Mouse (Mus musculus): ENCODE data around the gene Ankrd54. TPM values are rescaled to one million over a fixed set of nuclear protein-coding genes. Genes with fewer than 3 reads are reported as not detected.

Ankrd54 gene
- total RNA-seq, 2 experiments from 2014 or later, result 18.9 to 19.0 TPM

GRCm38 (mm10) chr15:79075658-79076365 lies 13.1 kb upstream of the Ankrd54 start:
- no peak for DNase-seq (ENCODE audit: low spot score in 2 of 2)

- peak; percentile 73 to 91 for DNase-seq (ENCODE audit: low spot score in 2 of 2)
Measured at GRCm38 (mm10) chr15:79074913-79075532, 12.3 kb upstream of the Ankrd54 start, which contains the start of gene Eif3l. Eif3l (plus strand) TSS chr15:79075179.

GRCm38 (mm10) chr15:79074446-79074845 lies 11.8 kb upstream of the Ankrd54 start:
- DNase-seq (ENCODE audit: low spot score in 2 of 2), result no peak

GRCm38 (mm10) chr15:79073752-79074151 lies 11.1 kb upstream of the Ankrd54 start:
- no peak for DNase-seq (ENCODE audit: low spot score in 2 of 2)

DNA sequence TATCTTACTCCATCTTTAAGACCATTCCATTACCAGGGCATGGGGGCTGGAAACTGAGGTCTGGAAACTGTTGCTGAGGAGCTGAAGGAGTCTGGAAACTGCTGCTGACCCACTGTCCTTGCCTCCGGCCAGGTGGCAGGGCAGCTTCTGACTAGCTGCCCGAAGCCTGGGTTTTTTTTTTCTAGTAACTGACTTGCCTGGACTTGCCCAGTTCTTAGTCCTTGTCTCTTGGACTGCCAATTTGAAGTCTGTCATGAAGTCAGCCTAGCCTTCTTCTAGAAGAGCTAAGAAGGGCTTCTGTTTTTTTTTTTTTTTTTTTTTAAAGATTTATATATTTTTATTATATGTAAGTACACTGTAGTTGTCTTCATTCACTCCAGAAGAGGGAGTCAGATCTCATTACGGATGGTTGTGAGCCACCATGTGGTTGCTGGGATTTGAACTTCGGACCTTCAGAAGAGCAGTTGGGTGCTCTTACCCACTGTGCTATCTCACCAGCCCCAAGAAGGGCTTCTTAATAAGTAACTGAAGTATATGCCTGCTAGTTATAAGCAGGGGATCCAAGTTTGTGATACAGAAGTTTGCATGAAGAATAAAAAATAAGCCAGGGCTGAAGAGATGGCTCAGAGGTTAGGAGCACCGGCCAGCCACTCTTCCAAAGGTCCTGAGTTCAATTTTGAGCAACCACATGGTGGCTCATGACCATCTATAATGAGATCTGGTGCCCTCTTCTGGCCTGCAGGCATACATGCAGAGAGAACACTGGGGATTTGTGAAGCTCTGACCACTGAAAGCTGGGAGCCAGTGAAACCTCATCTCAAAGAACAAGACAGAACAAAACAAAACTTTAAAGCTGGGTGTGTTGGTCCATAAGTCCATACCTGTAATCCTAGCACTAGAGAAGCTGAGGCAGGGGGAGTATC lies 8.7 kb upstream of the Ankrd54 start:
- DNase-seq (ENCODE audit: low spot score in 2 of 2), result peak in 1 of 2 experiments; percentile 49

DNA sequence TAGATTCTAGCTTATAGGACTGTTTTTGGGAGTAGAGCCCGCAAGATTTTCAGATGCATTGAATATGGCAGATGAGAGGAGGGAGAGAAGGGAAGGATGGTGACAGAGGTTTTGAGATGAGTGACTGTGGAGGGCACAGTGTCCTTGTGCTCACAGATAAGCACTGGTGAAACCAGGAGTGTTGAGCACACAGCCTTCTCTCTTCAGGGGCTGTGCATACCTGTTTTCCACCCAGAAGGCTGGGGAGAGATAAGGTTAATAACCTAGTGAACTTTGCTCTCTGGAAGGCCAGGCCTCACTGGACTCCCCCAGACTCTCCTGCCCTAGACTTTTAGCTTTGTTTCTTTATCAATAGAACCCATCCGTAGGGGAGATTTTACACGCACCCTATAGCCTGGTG lies 5.7 kb upstream of the Ankrd54 start:
- no peak for DNase-seq (ENCODE audit: low spot score in 2 of 2)

- DNase-seq (ENCODE audit: low spot score in 2 of 2), result no peak
Measured at GRCm38 (mm10) chr15:79067631-79068030, 4.9 kb upstream of the Ankrd54 start.

GRCm38 (mm10) chr15:79066276-79066675 lies 3.6 kb upstream of the Ankrd54 start:
- no peak for DNase-seq (ENCODE audit: low spot score in 2 of 2)

DNA sequence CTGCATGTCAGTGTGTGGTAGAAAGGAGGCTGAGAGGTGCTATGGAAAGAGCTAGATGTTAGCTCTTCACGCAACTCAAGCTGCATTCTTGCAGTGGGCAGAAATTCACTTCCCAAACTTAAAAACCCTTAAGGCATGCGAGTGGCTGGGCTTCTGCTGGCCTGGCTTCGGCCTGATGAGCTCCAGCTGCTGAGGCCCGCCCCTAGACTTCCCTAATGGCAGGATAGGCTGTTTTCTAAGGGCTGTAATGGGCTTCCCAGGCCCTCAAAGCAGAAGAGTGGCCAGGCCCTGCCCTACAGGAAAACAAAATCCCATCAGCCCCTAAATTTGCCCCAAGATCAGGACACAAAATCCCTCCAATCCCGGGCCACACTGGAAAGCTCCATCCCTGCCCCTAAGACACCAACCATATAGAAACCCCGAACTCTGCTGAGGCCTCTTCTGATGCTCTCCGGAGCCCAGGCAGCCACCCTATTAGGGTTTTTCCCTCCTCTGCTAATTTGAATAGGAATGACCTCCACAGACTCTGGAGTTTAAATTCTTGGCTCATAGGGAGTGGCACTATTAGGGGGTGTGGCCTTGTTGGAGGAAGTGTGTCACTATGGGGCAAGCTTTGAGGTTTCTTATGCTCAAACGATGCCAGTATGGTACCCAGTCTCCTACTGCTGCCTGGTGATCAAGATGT lies 2.5 kb upstream of the Ankrd54 start:
- no peak for DNase-seq (ENCODE audit: low spot score in 2 of 2)

- no peak for DNase-seq (ENCODE audit: low spot score in 2 of 2)
Measured at GRCm38 (mm10) chr15:79063160-79063740, 557 bp upstream of the Ankrd54 start.

DNA sequence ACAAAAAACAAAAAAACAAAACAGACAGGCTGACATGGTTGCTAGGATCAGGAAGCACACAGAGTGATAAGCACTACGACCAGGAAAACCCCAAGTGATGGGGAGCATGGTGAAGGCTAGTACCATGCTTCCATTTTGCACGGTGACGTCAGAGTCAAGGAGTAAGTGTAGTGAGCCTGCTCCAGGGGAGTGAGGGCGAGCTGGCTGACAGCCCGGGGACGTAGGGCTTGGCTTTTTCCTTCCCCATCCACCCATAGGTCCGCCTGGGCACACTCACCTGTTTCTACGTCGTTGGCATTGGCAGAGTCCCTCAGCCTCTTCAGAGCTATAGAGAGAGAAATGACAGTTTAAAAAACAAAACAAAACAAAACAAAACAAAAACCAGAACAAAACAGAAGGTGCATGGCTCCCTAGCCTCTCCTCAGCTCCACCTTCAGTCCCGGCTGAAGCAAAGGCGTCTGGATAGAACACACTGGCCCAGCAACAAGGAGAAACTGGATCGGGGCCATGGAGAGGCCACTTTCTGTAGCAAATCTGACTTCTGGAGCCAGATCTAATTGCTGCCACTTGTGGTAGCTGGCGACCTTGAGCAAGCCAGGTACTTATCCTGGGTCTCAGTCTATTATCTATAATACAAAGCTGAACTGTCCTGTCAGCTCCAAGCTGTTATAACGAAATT lies 1.7 kb downstream of the Ankrd54 start:
- DNase-seq (ENCODE audit: low spot score in 2 of 2), result no peak

- DNase-seq (ENCODE audit: low spot score in 2 of 2), result no peak
Measured at GRCm38 (mm10) chr15:79057850-79058249, 4.8 kb downstream of the Ankrd54 start.

DNA sequence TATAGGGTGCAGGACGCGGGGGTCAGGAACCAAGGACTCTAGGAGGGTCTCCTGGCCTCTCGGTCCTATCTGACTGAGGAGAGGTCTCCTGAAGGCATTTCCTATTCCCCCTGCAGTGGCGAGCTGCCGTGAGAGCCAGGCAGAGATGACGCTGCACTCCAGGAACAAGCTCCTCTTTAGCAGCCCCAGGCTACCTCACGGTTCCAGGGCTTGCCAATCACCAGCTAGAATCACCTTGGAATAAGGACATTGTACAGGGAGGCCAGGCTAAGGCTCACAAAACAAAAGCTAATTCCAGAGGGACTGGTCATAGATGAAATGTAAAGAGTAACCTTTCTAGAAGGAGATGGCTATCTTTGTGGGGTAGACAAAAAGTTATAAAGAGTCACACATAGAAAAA lies 6.1 kb downstream of the Ankrd54 start:
- no peak for DNase-seq (ENCODE audit: low spot score in 2 of 2)

GRCm38 (mm10) chr15:79052366-79052765 lies 10.3 kb downstream of the Ankrd54 start:
- no peak for DNase-seq (ENCODE audit: low spot score in 2 of 2)

DNA sequence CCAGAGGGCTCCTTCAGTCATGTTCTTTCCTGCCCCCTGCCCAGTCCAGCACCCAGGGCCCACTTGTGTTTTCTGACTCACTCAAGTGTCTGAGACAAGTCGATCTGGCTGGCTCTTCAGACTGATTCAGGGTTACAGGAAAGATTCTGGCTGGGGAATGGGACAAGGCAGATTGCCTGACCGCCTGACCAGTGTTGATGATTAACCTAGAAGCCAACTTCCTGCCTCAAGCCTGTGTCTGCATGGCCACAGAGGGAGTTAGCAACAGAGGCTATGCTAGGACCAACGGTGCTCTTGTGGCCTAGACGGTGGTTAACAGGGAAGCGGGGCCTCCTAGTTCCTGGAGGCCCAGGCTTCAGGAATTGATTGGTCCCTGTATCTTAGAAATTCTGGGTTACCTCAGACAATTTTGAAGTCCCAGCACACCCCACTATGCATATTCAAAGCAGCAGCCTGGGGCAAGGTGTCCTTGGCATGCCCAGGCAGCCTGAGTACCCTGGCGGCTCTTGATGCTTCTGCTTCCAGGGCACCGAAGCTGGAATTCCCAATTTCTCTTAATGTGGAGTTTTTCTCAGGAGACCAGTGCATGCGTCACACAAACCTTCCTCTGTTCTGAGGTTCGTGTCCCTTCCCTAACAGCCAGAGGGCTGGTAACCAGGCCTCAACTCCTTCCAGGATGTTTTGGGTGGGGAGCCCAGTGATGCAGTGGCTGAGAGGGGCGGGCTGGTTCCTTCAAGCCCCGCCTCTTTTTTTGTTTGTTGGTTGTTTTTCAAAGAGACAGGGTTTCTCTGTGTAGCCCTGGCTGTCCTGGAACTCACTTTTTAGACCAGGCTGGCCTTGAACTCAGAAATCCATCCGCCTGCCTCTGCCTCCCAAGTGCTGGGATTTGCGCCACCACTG lies 11.0 kb downstream of the Ankrd54 start:
- DNase-seq (ENCODE audit: low spot score in 2 of 2), result no peak

DNA sequence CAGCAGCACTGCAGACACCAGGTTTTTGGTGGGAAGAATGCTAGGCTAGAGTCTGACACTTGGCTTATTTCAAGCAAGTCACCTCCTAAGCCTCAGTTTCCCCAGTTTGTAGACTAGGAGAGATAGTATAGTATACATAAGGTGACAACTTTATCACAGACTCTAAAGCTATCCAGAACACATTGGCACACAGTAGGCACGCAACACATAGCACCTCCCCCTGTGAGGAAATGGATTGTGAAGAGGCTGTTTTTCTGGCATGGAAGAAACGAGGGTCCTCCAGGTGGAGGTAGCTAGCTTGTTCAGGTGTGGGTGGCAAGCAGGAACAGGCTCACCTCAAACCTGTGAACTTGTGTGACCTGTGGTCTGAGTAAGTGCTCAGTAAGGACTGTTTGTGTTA lies 11.7 kb downstream of the Ankrd54 start:
- no peak for DNase-seq (ENCODE audit: low spot score in 2 of 2)

DNA sequence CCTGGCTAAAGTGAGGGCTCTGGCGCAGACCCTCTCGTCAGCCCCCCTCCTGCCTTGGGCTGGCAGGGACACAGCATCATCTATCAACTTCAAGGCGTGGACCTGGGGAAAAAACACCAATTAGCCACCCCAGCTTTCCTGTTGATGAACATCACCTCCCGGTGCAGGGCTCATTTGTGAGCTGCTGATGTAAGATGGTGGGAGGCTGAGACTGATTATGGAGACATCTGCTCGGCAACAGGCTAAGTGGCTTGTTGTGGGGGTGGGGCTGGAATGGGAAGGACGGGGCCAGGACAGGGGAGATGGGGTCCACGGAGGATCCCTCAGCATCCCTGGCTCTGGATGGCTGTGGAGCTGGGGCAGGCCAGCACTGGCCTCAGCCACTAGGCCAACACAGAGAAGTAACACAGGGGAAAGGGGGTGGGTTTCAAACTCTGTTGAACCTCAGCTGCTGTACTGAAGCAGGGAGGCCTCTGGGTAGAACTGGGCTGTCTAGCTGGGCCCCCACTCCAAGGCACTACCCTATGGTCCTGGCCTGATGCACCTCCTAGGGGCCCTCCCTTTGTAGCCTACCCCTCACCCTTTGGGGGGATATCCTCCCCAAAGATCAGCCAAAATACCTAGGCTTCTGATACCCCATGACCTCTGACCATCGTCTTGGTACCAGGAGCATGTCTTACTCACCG lies 12.4 kb downstream of the Ankrd54 start:
- DNase-seq (ENCODE audit: low spot score in 2 of 2), result no peak

DNA sequence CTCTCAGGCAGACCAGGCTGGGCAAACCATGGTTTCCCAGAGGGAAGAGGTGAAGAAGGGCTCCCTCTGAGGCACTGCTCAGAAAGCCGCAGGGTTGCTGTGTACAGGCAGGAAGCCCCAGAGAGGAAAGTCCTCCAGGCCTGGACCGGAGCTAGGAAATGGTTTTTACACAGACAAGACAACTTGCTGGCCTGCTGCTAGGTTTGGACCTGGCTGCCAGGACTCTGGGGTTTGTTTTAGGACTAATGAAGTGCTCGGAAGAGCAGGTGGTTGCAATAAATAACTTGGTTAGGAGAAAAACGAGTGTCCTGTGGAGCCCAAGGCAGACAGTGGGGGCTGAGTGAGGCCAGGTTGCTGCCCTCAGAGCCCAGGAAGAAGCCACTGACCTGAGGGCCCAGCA lies 14.5 kb downstream of the Ankrd54 start:
- no peak for DNase-seq (ENCODE audit: low spot score in 2 of 2)

DNA sequence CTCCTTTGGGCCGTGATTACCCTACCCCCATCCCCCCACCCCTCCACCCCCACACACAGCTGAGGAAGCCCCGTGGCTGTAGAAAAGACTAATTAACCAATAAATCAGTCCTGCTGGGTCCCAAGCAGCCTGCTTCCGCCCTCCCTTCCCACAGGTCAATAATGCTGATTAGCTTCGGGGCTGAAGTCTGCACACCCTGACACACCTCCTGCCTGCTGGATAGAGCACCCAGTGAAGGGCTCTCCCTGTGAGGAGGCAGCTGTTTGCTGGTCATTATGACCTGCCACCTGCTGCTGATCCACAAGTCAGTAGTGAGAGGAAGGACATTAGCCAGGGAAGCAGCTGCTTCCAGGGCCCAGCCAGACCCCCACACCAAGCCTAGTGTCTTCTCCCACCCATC lies 17.9 kb downstream of the Ankrd54 start:
- no peak for DNase-seq (ENCODE audit: low spot score in 2 of 2)

Measured in layer of hippocampus, postnatal 14 days (tissue).